Mouse (Mus musculus) cerebellum, adult 2 months (tissue): ENCODE data around the gene Tro.

Experiments
- CTCF ChIP-seq: fragments of 200-500 bp; IDR thresholded peaks from 2 replicates; pipeline ENCODE4 v1.5.1; 2011; ENCODE audit warnings: low read depth, mild to moderate bottlenecking, control low read depth, low read length, moderate library complexity, borderline replicate concordance; ENCODE audit not compliant: insufficient read depth
- POLR2A ChIP-seq: fragments of 200-500 bp; IDR thresholded peaks from 2 replicates; pipeline ENCODE4 v1.6.1; 2011; ENCODE audit warnings: low read length, control low read depth, borderline replicate concordance; ENCODE audit not compliant: insufficient read depth

DNA sequence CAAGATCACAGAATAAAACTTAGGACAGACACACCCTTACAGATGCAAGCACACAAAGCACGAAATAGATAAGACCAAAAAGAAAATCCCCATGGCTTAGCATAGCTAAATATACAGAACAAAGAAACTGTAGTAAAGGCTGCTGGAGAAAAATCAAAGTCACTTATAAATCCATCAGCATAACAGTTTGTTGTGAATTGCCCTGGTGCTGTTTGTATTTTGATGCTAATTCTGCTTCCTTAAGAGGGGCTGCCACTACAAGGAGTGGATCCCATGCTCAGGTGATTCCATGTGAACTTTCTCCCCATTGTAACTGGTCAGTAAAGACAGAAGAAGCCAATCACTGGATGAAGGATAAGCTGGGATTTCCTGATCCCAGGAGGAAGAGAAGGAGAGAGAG is 20.1 kb upstream of the Tro start:
- no peak for TF ChIP-seq POLR2A
- no peak for TF ChIP-seq CTCF
